Mouse (Mus musculus): ENCODE results near the gene Mtrf1l.

The Mtrf1l gene

DNA sequence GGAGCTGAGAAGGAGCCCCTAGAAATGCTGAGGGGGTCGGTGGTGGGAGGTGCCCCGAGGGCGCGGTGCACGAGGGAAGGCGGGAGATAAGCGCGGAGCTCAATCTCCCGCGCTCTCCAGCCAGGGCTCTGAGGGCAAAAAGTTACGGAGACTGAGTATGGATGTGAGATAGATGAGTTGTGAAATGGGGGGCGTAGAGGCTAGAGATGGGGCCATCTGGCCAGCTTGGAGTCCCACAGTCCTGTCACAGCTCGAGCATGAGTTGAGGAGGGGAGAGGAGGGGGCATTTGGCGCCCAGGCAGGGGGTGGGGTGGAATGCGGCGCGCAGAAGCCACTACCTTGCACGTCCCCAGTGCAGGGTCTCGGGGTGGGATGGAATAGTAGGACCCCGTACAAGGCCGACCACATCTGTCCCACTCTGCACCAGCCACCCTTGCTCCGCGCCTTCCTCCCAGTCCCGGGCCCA, 19.0 kb downstream of the Mtrf1l start:
- DNase-seq (ENCODE audit: low spot score) = no peak

GRCm38 (mm10) chr10:5803739-5804138, 20.0 kb downstream of the Mtrf1l start:
- no peak for DNase-seq (ENCODE audit: low spot score)

GRCm38 (mm10) chr10:5802866-5803265, 20.8 kb downstream of the Mtrf1l start:
- no peak for DNase-seq (ENCODE audit: low spot score)

DNA sequence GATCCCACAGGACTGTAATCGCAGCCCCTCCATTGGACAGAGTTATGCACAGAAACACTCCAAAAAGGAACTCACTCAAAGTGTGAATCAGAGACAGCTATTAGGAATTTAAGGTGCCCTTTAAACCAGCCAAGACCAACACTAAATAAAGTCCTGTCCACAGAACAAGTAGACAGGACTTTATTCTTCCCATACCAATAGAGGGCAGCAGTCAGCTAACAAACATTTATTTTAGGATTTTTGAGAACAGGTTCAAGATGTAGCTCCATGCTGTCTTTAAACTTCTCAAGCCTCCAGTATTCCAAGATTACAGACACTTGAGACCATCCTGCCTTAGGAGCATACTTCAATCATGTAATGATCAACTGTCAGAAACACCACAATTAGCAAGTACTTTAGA, 23.2 kb downstream of the Mtrf1l start:
- DNase-seq (ENCODE audit: low spot score) = peak; percentile 40

- DNase-seq (ENCODE audit: low spot score) = no peak
Measured at GRCm38 (mm10) chr10:5798069-5798468, 25.6 kb downstream of the Mtrf1l start.

DNA sequence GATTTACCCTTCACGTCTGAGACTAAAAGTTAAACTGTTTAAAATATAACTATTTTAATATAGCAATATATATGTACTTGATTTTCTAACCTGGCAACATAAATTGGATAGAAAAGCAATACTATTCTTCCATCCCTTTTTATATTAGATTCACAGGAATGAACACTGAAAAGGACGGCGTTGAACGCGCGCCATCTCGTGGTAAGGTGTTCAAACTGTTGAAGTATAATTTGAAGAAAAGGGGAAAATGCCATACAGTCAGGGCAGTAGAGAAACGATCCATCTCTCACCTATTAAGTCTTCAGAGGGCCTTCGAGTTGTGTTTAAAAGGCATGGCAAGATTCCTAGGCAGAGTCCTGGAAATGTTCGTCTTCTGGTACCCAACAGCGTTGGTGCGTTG, 33.1 kb downstream of the Mtrf1l start:
- no peak for DNase-seq (ENCODE audit: low spot score)

DNA sequence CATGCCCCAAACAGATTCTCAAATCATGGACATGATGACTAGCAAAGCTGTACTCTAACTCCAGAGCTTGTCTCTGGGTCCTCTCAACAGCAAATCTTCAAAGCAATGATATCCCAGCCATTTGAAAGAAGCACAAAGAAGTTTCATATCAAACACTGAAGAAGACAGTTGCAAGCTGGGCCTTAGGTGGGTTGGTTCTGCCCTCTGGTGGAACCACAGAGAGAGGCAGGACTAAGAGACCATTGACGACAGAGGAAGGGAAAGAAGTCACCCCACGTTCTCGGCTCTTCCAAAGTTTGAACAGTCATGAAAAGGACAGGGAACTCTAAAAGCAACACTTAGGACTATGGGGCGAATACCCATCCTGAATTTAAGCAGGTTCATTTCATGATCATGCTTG, 36.8 kb downstream of the Mtrf1l start:
- peak; percentile 7 for DNase-seq (ENCODE audit: low spot score)

All from lung, postnatal 25 days (tissue).